Mouse (Mus musculus) right cerebral cortex, adult 18-20 months (tissue): ENCODE data around the gene Rtn4r.

Experiments
- DNase-seq: peaks from one replicate; pipeline ENCODE4 v3.0.0; 2022; ENCODE audit warnings: mixed read lengths

Rtn4r gene

DNA sequence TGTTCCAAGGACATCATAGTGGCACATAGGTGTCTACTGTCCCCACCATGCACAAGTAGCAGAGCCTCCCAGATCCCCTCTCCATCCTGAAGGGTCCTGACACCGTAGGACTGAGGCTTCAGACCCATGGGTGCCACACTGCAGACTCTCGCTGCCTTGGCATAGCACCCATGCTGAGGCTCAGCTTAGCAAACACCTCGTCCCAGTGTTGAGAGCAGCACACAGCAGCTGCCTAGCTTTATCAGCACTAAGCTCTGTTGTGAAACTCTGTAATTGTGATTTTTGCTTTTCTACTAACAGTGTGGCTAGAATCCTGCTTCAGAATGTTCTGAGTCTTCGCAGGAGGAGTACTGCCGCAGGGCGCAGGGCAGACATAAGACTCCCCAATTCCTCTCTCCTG lies 70.4 kb downstream of the Rtn4r start:
- DNase-seq: no peak

DNA sequence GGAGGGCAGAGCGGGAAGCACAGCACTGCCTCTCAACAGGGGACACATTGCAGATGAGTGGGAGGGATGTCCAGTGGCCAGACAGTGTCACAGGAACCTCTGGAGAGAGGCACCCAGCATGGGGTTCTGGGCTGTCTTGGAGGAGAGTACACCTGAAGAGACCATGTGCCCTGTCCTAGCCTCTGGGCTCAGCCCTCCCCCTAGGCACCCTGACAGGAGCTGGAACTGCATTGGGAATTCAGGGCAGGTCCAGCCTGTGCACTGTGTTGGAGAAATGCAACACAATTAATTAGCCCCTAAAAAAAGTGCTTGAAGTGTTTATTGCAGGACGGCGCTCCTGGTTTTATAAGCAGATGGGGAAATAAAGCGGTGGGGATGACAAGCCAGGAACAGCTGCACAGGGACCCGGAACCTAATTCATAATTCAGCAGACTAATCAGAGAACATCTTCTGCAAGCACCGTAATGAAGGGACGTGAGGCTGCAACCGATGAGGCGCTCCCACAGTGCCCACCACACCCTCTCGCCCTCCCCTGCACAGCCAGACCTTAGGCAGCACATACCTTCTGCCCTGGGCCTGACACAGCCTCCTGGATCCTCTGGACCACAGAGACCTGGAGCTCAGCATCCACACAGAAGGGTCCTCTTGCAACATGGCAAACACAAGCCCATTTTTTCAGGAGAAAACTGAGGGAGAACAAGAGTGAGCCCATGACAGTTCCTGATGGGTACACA lies 71.1 kb downstream of the Rtn4r start:
- DNase-seq: no peak

DNA sequence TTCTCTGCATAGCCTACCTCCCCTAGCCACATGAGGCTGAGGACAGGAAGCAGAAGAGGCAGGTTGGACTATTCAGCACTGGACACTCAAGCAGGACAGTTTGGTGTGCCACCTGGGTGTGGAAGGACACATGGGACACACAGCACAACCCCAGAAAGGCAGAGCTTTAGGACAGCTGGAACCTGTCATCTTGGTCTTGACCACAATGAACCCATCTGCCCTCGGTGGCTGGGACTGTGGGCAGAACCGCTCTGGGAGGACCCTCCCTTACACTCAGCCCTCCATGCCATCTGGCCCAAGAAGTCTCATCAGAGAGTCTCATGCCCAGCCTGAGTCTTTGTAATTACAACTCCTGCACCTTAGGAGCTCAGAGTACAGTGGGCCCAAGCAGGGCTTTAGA lies 72.6 kb downstream of the Rtn4r start:
- no peak for DNase-seq

DNA sequence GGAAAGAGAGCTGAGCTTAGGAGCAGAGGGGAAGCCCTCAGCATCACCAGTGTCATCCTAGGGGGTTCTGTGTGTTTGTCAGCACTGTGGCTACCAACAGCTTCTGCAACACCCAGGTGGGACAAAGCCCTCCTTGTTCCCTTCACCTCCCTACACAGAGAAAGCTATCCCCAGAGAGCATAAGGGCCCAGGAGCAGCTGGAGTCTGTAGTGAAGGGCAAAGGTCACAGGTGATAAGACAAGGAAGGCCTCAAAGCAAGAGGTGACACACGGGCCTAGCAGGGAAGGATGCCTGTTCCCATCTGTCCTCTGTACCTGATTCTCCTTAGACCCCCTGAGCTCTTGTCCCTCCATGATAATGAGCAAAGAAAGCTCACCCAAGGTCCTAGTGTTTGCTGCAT lies 74.2 kb downstream of the Rtn4r start:
- no peak for DNase-seq
